Mouse (Mus musculus): ENCODE measurements at regions not wholly inside any gene's neighbourhood (a gene's known extent, or its start where the extent isn't known, plus 50 kb on each side); places are given as distances from the start of the nearest gene placed in this dataset.

- DNase-seq: peak; percentile 19
Observed at GRCm38 (mm10) chr12:38928786-38929351, 149.7 kb downstream of the Etv1 start.

GRCm38 (mm10) chr12:38929644-38930043 is 150.5 kb downstream of the Etv1 start:
- DNase-seq: no peak

GRCm38 (mm10) chr12:38931769-38932168 is 152.6 kb downstream of the Etv1 start:
- no peak for DNase-seq

GRCm38 (mm10) chr12:38959605-38960004 is 180.4 kb downstream of the Etv1 start:
- no peak for DNase-seq

GRCm38 (mm10) chr12:38962302-38962701 is 183.1 kb downstream of the Etv1 start:
- no peak for DNase-seq

- DNase-seq: no peak
Observed at GRCm38 (mm10) chr12:38970347-38970746, 191.2 kb downstream of the Etv1 start.

- DNase-seq: no peak
Observed at GRCm38 (mm10) chr12:38972205-38972604, 193.0 kb downstream of the Etv1 start.

GRCm38 (mm10) chr12:38975508-38975907 is 196.3 kb downstream of the Etv1 start:
- no peak for DNase-seq

- no peak for DNase-seq
Observed at GRCm38 (mm10) chr12:38982423-38982822, 203.2 kb downstream of the Etv1 start.

GRCm38 (mm10) chr12:38985909-38986308 is 206.7 kb downstream of the Etv1 start:
- no peak for DNase-seq

- DNase-seq: no peak
Observed at GRCm38 (mm10) chr12:38986346-38986745, 207.2 kb downstream of the Etv1 start.

- no peak for DNase-seq
Observed at GRCm38 (mm10) chr12:38987277-38987676, 208.1 kb downstream of the Etv1 start.

GRCm38 (mm10) chr12:38987819-38988218 is 208.6 kb downstream of the Etv1 start:
- DNase-seq: no peak

GRCm38 (mm10) chr12:39027179-39027578 is 248.0 kb downstream of the Etv1 start:
- no peak for DNase-seq

GRCm38 (mm10) chr12:39027948-39028347 is 248.8 kb downstream of the Etv1 start:
- DNase-seq: no peak

- no peak for DNase-seq
Observed at GRCm38 (mm10) chr12:39033982-39034381, 254.8 kb downstream of the Etv1 start.

- DNase-seq: no peak
Observed at GRCm38 (mm10) chr12:39036466-39037037, 257.4 kb downstream of the Etv1 start.

- no peak for DNase-seq
Observed at GRCm38 (mm10) chr12:39038077-39038476, 258.9 kb downstream of the Etv1 start.

- no peak for DNase-seq
Observed at GRCm38 (mm10) chr12:39038656-39039055, 259.5 kb downstream of the Etv1 start.

GRCm38 (mm10) chr12:39047126-39047525 is 267.9 kb downstream of the Etv1 start:
- DNase-seq: no peak

GRCm38 (mm10) chr12:39048441-39048840 is 269.3 kb downstream of the Etv1 start:
- peak; percentile 23 for DNase-seq

GRCm38 (mm10) chr12:39048958-39049357 is 269.8 kb downstream of the Etv1 start:
- no peak for DNase-seq

- DNase-seq: no peak
Observed at GRCm38 (mm10) chr12:39070331-39071045, 291.3 kb downstream of the Etv1 start.

- DNase-seq: no peak
Observed at GRCm38 (mm10) chr12:39073289-39074022, 294.3 kb downstream of the Etv1 start.

All from lung, postnatal 14 days (tissue).